Mouse (Mus musculus) heart, adult 2 months (tissue): Measurements from ENCODE around the gene Ncan. TPM values are rescaled to one million over a fixed set of nuclear protein-coding genes. Genes with fewer than 3 reads are reported as not detected.

Experiments
- DNase-seq, 2 experiments: peaks; one replicate each; pipeline ENCODE4 v3.0.0; 2021
- H3K27ac ChIP-seq: fragments of 200-600 bp; 2 replicates; pipeline ENCODE4 v1.8.1; 2022
- H3K27me3 ChIP-seq: fragments of 200-500 bp; 2 replicates; pipeline ENCODE4 v1.6.1; 2012; ENCODE audit warnings: mild to moderate bottlenecking, low read length, inconsistent platforms, mixed read lengths; ENCODE audit not compliant: control insufficient read depth, insufficient read depth
- H3K36me3 ChIP-seq: fragments of 200-500 bp; 2 replicates; pipeline ENCODE4 v1.6.1; 2012; ENCODE audit warnings: low read length, inconsistent platforms; ENCODE audit not compliant: control insufficient read depth, insufficient read depth
- H3K4me1 ChIP-seq: fragments of 200-500 bp; 2 replicates; pipeline ENCODE4 v1.6.1; 2011; ENCODE audit warnings: low read length; ENCODE audit not compliant: control insufficient read depth, insufficient read depth
- H3K4me3 ChIP-seq: fragments of 200-600 bp; 2 replicates; pipeline ENCODE4 v1.8.1; 2022
- H3K79me2 ChIP-seq: fragments of 200-500 bp; replicated peaks from 2 replicates; pipeline ENCODE4 v1.6.1; 2012; ENCODE audit warnings: mild to moderate bottlenecking, inconsistent platforms, low read length, moderate library complexity, mixed read lengths; ENCODE audit not compliant: control insufficient read depth, insufficient read depth
- H3K9ac ChIP-seq: fragments of 200-500 bp; 2 replicates; pipeline ENCODE4 v1.6.1; 2012; ENCODE audit warnings: low read depth, mild to moderate bottlenecking, control low read depth, inconsistent platforms, low read length, mixed read lengths
- CTCF ChIP-seq: fragments of 200-600 bp; IDR thresholded peaks from 2 replicates; pipeline ENCODE4 v1.8.1; 2022; ENCODE audit warnings: antibody characterized with exemption, mild to moderate bottlenecking, moderate library complexity
- EP300 ChIP-seq: fragments of 200-500 bp; IDR thresholded peaks from 2 replicates; pipeline ENCODE4 v1.6.1; 2011; ENCODE audit warnings: low read depth, low read length, control low read depth; ENCODE audit not compliant: insufficient read depth
- POLR2A ChIP-seq: fragments of 200-500 bp; IDR thresholded peaks from 2 replicates; pipeline ENCODE4 v1.6.1; 2011; ENCODE audit warnings: mild to moderate bottlenecking, low read depth, low read length, control low read depth; ENCODE audit not compliant: insufficient read depth
- WGBS: fragments of 180-500 bp; shearing (Covaris S2); methylation state at CpG from one replicate; pipeline ENCODE4 v1.1.7; 2018; 5-methylcytosine and 5-hydroxymethylcytosine counted together
- intact Hi-C: fragments of 180-260 bp; cut with DNase I; formaldehyde crosslinking; loops from one replicate; pipeline ENCODE4 v1.15.1; 2025
- polyA plus RNA-seq: library from polyadenylated mRNA; depleted of rRNA; stranded (reverse); fragments of >200 nt; gene quantifications from 2 replicates; pipeline ENCODE4 v1.2.3, GENCODE M21; 2012
- total RNA-seq, 2 experiments: library from RNA; stranded (reverse); gene quantifications; 2 replicates each; pipeline ENCODE4 v1.2.3; 2021

Gene Ncan
- total and polyA plus RNA-seq, 3 experiments, result 0.02 to 0.08 TPM; not detected in 1

DNA sequence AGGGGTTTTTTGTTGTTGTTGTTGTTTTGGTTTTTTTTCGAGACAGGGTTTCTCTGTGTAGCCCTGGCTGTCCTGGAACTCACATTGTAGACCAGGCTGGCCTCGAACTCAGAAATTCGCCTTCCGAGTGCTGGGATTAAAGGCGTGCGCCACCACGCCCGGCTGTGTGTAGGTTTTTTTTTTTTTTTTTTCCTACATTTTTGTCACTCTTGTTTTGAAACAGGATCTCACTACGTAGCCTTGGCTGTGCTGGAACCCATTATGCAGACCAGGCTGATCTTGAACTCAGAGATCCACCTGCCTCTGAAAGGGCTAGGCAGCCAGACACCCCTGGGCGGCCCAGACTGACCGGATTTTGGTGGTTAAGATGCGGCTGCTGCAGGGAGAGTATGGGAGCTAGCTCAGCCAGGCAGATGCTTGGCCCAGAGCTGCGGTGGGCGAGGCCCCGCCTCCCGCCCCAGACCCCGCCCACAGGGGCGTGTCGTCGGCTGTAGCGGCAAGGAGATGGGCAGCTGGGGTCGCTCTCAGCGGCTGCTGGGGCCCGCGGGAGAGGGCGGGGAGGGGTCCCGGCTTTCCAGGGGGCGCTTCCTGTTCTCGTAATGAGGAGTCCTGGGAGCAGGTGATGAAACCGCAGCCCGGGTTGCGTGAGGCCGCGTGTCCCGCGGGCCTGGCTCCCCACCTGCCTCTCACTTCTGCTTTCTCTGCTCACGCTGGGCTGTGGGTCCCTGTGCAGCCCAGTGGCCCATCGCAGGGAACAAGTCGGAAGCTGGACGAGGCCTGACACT lies 37.6 kb upstream of the Ncan start:
- H3K36me3 ChIP-seq, result no peaks in the 10 kb centered on the region
- WGBS, result 11% methylated on average over 40 of the region's 40 CpGs
- H3K4me1 ChIP-seq, result peaks cover 1% of the 10 kb centered on the region; the same call in 1 of the 2 replicates
- peak overlapping the region; percentile 47 for H3K4me3 ChIP-seq
- intact Hi-C loops, result no loop called here
- H3K79me2 ChIP-seq, result no peaks in the 10 kb centered on the region
- H3K27me3 ChIP-seq, result no peaks in the 10 kb centered on the region
- peak; percentile 76 to 80 for DNase-seq
- no peak for TF ChIP-seq POLR2A
- no peak overlapping the region for H3K27ac ChIP-seq
- peak overlapping the region; percentile 64 for H3K9ac ChIP-seq

DNA sequence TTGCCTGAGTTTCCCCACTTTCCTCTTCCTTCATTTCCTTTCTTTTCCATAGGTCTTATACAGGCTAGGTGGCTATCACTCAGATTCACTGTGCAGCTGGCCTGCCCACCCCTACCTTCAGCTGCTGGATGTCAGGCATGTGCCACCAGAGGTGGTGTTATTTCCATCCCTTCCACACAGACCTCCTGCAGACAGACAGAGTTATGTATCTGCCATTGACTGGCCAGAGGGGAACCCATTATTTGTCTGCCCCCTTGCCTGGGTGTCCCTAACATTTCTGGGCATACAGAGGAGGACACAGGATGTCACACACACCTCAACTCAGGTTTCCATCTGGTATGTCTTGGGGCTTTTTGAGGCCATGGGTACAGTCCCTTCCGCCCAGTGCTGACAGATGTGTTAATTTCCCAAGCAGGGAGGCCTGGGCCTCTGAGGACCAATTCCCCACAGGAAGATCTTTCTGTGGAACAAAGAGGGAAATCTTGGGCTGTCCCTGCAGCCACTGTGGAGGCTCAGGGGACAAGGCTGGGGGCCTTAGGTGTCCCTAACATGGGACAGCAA lies 36.6 kb upstream of the Ncan start:
- Histone ChIP-seq H3K27me3 (no peaks in the 10 kb centered on the region), H3K36me3 (no peaks in the 10 kb centered on the region), H3K4me1 (peaks cover 2% of the 10 kb centered on the region), H3K79me2 (no peaks in the 10 kb centered on the region), H3K4me3 (no peak overlapping the region), H3K9ac (no peak overlapping the region), H3K27ac (no peak overlapping the region)
- no peak for TF ChIP-seq POLR2A
- no peak for TF ChIP-seq CTCF
- TF ChIP-seq EP300, result no peak
- intact Hi-C loops, result no loop called here
- no peak for DNase-seq
- 91% methylated on average over 1 of the region's 1 CpGs for WGBS

DNA sequence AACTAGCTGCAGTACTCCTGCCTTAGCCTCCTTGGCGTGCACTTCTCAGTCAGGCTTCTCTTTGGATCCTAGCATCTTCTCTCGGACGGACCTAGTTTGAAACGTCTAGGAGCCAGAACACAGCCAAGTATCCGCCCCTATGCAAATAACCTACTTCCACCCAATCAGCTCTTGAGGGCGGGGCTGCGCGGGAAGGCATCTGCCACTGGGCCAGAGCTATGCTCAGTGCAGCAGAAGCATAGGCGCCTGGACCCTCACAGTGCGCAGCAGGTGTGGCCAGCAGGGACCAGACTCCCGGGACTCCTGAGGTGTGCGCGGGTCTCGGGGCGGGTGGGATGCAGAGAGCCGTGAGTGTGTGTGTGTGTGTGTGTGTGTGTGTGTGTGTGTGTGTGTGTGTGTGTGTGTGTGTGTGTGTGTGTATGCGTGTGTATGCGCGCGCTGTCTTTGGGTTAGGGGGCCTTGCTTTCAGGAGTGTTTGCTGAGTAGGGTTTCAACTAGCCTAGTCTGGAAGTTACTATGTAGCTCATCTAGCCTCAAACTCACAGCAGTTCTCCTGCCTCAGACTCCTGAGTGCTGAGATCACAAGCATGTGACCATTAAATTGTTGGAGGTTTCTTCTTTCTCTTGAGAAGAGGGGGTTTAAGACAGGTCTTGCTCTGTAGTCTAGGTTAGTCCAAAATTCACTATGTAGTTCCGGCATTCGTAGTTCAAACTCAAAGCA lies 32.0 kb upstream of the Ncan start:
- TF ChIP-seq POLR2A (no peak), CTCF (no peak), EP300 (no peak)
- Histone ChIP-seq H3K79me2 (no peaks in the 10 kb centered on the region), H3K4me1 (peaks cover 1% of the 10 kb centered on the region), H3K27ac (no peak overlapping the region), H3K4me3 (no peak overlapping the region), H3K36me3 (no peaks in the 10 kb centered on the region), H3K9ac (no peak overlapping the region), H3K27me3 (no peaks in the 10 kb centered on the region)
- 19% methylated on average over 22 of the region's 22 CpGs for WGBS
- intact Hi-C loops, result no loop called here
- DNase-seq, result peak; percentile 47 to 55

DNA sequence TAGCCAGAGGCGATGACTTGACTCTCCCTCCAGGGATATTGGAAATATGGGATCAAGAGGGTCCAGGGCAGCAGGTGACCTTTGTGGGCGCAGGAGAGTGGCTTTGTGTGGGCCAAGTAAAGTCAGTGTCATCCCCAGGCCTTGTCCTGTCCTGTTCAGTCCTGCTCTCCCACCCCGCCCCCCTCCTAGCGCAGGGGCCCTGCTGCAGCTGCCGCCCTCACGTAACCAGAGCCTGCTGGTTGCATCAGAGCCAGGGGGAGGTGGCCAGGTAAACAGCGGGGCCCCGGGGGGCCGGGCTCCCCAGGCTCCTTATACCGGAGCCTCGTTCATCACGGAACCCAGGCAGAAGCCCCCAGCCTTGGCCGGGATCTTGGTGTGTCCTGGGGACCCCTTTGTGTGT lies 29.5 kb upstream of the Ncan start:
- intact Hi-C loops, result no loop called here

DNA sequence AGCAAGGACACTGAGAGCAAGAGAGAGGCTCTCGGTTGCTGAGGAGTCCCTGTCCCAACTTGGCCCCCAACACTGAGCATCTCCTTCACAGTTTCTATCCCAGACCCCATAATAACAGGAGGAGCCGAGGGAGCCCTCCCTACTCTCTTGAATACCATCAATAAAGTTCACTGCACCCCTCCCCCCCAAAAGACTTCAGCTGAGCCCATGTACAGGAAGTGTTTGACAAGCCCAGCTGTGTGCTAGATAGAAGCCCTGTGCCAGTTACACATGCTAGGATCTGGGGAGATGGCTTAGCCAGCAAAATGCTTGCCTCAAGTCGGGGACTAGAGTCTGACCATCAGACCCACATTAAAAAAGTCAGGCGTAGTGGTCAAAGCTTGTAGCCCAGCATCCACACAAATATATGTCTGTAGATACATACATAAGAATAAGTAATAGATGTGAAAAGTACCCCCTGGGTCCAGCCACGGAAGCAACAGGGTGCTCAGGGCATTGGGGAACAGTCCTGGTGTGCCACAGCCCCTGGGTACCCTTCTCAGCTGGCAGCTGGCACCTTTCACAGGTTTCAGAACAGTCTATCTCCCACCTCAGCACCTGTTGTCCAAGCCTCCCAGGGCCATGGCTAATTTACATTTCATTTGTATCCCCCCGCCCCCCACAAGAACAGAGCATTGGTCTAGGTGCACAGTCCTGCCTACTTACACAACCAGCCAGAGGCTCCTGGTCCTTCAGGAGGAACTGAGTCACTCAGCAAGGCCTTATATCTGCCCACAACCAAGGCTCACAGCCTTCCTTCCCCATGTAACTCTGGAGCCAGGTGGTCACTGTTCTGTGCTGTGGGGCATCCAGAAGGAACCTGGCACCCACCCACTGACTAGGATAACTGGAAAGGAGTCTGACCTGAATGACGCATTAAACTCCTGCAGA lies 27.3 kb upstream of the Ncan start:
- Histone ChIP-seq H3K4me3 (no peak overlapping the region), H3K27me3 (no peaks in the 10 kb centered on the region), H3K79me2 (no peaks in the 10 kb centered on the region), H3K27ac (no peak overlapping the region), H3K4me1 (peaks cover 1% of the 10 kb centered on the region), H3K9ac (no peak overlapping the region), H3K36me3 (no peaks in the 10 kb centered on the region)
- intact Hi-C loops, result no loop called here
- WGBS, result 85% methylated on average over 7 of the region's 7 CpGs
- TF ChIP-seq EP300 (no peak), POLR2A (no peak), CTCF (no peak)
- DNase-seq, result no peak

More for the DNA sequence above, 29.5 kb upstream of the Ncan start:
- TF ChIP-seq CTCF (no peak), POLR2A (no peak), EP300 (no peak)
- Histone ChIP-seq H3K27ac (no peak overlapping the region), H3K79me2 (no peaks in the 10 kb centered on the region), H3K27me3 (no peaks in the 10 kb centered on the region), H3K4me3 (no peak overlapping the region), H3K9ac (no peak overlapping the region), H3K36me3 (no peaks in the 10 kb centered on the region), H3K4me1 (peaks cover 1% of the 10 kb centered on the region)
- WGBS, result 22% methylated on average over 13 of the region's 13 CpGs
- no peak for DNase-seq
